Mouse (Mus musculus): ENCODE results near the gene Rhbdf2.

Rhbdf2 gene

DNA sequence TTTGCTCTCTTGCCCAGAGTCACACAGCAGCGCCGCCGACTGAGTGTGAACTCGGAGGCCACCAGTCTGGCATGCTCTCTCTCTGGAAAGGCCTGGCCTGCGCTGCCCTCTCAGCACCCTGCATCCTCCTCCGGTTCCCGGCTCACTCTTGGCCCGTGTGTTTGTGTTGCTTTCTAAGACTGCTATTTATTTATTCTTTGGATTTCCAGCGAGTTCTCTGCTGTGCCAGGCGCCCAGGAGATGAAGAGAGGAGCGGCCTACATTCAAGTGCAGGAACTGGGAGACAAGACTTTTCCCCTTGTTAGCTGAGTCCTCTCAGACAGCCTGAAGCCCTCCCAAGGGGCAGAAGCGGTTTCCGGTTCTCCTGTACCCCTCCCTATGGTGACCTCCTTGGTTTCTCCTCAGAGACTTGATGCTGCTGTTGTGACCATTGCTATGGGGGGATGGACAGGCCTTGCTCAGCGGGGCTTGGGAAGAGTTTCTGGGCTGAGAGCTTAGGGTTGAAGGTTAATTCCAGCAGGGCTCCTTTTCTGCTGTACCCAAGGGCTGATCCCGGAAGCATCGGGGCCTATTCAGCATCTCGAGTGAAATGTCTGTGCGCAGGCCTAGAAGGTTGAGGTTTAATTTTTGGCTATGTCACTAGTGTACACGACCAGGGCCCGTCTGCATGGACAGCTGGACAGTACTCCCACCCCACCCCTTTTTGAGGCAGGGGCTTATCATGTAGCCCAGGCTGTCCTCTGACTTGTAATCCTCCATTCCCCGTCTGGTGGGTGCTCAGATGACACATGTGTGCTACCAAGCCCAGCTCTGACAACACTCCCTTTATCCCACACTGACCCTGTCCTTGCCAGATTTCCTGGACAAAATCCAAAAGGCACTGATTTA is 17.6 kb upstream of the Rhbdf2 start:
- DNase-seq (ENCODE audit: low read depth, low spot score): no peak

DNA sequence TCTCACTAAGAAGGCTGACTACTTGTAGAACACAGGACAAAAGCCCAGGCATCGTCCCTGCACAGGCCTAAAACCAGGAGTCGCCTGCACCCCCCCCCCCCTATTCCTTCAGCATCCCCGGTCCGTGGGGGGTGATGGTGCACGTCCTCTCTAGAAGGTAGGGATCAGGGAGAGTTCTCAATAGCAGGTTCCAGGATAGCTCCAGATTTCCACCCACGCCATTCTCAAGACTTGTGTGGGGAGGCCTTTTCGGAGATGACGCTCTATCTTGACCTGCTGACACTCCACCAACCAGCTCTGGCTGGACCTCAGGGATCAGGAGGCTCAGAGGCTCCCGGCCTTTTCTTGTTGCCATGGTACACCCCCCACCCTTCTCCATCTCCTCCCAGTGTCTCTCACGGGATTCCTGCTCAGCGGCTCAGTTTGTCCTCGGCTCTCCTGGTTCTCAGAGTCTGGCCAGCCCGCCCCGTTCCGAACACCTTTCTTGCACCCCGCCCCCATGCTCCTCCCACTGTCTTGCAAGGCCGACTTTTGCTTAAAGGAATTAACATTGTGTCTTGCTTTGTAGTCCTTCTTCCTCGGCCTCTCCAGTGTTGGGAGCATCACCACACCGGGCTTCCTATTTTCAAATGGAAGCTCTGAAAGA is 16.9 kb upstream of the Rhbdf2 start:
- DNase-seq (ENCODE audit: low read depth, low spot score): no peak

GRCm38 (mm10) chr11:116642681-116643578 is 16.1 kb upstream of the Rhbdf2 start:
- DNase-seq (ENCODE audit: low read depth, low spot score): peak; percentile 72

DNA sequence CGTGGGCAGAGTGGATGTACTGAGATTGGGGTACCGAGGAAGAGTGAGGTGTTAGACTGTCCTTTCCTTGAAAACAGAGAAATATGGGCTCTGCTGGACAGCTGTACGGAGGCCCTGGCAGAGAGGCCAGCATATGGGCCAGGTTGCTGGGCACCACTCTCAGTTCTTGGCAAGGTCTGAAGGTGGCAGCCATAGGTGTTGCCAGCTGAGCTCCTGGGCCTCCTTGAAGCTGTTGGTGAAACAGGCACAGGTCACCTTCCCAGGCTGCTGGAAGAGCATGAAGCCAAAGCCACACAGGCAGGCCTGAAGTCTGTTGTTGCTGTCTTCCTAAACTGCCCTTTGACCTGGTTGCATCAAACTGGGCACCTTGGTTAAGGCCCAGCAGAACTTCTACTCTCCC is 14.9 kb upstream of the Rhbdf2 start:
- no peak for DNase-seq (ENCODE audit: low read depth, low spot score)

GRCm38 (mm10) chr11:116641168-116641567 is 14.3 kb upstream of the Rhbdf2 start:
- DNase-seq (ENCODE audit: low read depth, low spot score): peak; percentile 47

- peak; percentile 49 for DNase-seq (ENCODE audit: low read depth, low spot score)
Observed at GRCm38 (mm10) chr11:116636607-116637006, 9.8 kb upstream of the Rhbdf2 start.

- DNase-seq (ENCODE audit: low read depth, low spot score): no peak
Observed at GRCm38 (mm10) chr11:116632962-116633361, 6.1 kb upstream of the Rhbdf2 start.

DNA sequence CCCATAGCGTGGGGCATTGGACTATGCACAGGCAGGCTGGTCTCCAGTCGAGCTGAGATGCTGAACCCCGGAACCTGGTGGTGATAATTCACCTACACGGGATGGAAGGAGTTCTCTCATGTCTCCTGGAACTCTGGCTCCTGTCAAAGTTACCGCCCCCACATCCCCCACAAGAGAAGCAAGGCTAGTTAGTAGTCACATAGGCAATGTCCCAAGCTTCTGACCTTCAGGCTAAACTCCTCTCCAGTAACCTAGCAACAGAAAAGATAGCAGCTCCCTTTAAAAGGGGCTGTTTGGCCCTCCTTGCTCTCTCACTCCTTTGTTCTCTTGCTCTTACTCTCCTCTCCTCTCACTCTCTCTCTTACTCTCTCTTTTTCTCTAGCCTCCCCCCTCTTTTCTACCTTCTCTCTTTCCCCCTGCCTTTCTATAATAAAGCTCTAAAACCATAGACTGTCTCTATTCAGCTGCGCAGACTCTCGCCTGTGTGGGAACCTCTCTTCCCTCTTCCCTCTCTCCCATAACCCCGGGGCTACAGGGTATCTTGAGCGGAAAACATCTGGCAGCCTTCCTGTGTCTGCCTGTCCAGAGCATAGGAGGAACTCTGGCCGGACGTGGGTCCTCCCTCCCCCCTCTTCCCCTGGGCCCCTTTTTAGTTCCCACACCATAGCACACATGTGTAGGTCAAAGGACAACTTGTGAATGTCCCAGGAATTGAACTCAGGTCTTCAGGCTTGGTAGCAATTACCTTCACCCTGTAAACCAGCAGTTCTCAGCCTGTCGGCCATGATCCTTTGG is 3.5 kb upstream of the Rhbdf2 start:
- DNase-seq (ENCODE audit: low read depth, low spot score): no peak

- DNase-seq (ENCODE audit: low read depth, low spot score): no peak
Observed at GRCm38 (mm10) chr11:116629472-116629871, 2.7 kb upstream of the Rhbdf2 start.

- DNase-seq (ENCODE audit: low read depth, low spot score): peak; percentile 86
Observed at GRCm38 (mm10) chr11:116628712-116629111, 1.9 kb upstream of the Rhbdf2 start.

DNA sequence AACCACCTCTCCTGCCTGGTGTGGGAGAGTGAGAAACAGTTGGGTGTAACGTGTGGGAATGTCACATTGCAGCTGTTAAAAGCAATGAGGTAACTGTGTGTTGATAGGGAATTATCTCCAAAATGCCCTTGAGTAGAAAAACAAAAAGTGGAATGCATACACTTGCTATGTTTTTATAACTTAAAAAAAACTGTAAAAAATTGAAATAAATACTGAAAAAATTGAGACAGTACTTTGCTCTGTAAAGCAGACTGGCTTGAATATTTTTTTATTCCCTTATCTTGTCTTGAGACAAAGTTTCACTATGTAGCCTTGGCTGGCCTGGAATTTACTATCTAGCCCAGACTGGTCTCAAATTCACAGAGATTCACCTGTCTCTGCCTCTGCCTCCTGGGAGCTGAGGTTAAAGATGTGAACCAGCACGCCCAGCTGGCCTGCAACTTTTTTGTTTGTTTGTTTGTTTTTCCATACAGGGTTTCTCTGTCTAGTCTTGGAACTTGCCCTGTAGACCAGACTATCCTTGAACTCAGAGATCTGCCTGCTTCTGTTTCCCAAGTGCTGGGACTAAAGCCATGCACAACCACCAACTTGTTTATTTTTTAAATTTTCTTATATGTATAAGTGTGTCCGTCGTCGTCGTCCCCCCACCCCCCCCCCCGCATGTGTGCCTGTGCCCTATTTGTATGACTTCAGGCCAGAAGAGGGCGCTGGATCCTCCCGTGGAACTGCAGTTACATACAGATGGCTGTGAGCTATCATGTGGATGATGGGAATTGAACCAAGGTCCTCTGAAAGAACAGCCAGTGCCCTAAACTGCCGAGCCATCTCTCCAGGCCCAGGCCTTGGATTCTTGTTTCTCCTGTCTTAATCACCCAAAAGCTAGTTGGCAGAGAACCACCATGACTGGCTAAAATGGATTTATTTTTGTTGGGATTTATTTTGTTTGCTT is 527 bp upstream of the Rhbdf2 start:
- peak; percentile 67 for DNase-seq (ENCODE audit: low read depth, low spot score)

DNA sequence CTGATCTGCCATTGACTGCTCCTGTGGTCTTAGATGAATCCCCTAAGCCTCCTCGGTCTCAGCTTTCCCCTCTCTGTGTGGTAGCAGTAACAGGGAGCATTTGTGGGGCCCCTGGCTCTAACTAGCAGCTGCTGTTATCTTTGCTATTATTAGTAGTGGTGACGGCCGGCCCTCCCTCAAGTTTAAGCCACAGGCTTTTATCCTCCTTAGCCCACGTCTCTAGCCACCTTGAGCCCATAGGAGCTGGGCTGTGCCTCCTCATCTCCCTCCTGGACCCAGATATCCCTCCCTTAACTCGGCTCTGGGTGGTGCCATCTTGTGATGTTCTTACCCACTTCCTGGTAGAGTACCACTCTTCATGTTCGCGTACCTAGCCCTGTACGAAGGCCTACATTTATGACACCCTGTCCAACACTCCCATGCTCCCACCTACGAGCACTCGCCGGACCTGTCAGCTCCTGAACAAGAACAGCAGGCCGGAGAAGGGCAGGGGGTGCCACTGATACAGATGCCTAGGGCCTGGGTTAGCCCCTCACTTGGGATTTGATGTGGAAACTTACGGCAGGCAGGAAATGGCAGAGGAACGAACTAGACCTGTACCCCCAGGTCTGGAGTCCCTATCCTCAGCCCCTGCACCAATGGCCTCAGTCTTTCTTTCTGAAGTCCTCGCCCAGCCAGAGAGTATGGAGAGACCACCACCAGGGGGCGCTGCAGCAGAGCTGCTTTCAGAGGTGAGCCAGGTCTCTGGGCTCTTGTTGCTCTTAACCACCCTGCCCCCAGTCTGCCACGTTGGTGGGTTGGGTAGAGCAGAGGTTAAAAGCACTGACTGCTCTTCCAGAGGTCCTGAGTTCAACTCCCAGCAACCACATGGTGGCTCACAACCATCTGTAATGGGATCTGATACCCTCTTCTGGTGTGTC is 1.5 kb downstream of the Rhbdf2 start:
- DNase-seq (ENCODE audit: low read depth, low spot score): peak; percentile 83

- peak; percentile 94 for DNase-seq (ENCODE audit: low read depth, low spot score)
Observed at GRCm38 (mm10) chr11:116624131-116624832, 2.5 kb downstream of the Rhbdf2 start.

GRCm38 (mm10) chr11:116623281-116624124 is 3.3 kb downstream of the Rhbdf2 start:
- peak; percentile 47 for DNase-seq (ENCODE audit: low read depth, low spot score)

DNA sequence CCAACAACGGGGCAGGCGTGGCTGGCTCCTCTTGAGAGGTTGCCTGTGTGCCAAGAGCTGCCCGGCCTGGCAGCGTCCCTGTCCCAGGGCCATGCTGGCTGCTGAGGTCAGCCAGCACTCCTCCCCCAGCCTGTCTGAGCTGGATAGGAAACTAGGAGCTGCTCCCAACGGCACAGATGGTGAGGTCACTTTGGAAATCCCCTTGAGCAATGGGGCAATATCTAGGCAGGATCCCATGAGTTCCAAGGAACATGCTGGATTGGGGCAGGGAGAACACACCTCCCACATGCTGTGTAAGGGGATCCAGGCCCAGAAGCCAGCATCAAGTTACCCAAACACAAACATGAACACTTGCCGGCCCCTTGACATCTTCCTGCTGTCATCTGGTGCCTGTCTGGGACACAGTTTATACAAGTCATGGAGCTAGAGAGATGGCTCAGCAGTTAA is 5.5 kb downstream of the Rhbdf2 start:
- no peak for DNase-seq (ENCODE audit: low read depth, low spot score)

DNA sequence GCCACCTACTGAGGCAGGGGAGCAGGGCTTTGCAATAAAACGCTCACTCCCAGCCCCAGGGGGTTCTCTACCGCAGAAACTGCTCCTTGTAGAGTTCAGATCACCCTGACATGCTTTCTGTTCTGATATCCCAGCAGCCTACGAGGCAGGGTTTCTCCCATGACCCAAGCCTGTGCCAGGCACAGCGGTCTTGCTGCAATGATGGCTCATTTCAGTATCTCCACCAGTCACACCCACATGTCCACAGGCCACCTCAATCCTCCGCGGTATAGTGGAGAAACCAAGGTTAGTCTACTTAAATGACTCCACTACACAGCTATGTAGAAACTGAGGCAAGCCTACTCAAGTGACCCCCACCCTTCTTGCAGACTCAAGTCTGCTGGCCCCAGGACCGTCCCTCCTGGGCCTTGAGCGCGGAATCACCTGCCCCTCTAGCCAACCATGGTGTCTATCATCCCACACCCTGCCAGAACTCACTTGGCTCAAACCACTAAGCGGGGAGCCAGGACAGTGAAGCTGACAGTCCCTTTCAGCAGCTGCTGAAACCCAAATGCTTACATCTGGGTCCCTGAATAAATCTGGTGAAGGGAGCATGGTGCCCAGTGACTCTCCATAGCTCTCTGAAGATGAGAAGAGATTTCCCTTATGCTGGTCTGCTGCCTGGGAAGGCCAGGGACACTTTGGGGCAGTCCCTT is 6.1 kb downstream of the Rhbdf2 start:
- DNase-seq (ENCODE audit: low read depth, low spot score): no peak

DNA sequence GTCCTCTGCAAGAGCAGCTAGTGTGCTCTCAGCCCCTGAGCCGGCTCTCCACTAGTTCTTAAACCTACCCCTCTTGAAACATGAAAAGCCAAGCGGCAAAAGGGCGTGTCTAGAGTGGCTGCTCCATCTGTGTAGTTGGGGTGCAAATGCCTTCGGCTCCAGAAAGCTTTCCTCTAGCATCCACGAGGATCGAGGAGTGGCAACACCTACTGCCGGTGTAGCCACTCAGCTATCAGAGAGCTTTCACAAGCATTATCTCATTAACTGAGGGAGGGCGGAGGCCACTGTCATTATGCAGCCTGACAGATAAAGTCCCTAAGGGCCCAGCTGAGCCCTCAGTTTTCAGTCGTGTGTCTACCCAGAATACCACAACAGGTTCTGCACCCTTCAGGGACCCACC is 6.7 kb downstream of the Rhbdf2 start:
- no peak for DNase-seq (ENCODE audit: low read depth, low spot score)
